Mouse (Mus musculus) frontal cortex, postnatal 36 days (tissue): ENCODE results near the gene Ptov1.

Experiments
- DNase-seq, 2 experiments: peaks; one replicate each; pipeline ENCODE4 v3.0.0; 2022; ENCODE audit warnings: low spot score in 2 of 2

Ptov1 gene

GRCm38 (mm10) chr7:44859896-44860295 is 9.7 kb downstream of the Ptov1 start:
- DNase-seq: no peak

- DNase-seq: no peak
Observed at GRCm38 (mm10) chr7:44857905-44858304, 11.7 kb downstream of the Ptov1 start.

DNA sequence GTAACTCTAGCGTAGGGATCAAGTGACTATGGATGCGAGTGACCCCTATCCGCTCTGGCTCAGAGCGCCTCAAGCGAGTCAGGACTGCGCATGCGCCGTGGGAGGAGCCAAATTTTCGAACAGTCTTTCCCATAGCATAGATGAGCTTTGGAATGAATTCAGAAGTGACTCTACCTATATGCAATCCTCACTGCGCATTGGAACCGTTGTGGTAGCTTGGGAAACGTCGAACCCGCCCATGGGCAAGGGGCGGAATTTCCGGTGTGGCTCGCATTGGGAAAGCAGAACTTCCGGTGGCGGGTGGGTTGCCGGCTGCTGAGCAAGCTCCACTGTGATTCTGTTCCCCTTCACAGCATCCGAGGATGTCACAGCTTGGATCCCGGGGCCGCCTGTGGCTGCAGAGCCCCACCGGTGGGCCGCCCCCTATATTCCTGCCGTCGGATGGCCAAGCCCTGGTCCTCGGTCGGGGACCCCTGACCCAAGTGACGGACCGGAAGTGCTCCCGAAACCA is 12.5 kb downstream of the Ptov1 start, which contains the start of gene Pnkp:
Gene Pnkp (plus strand): TSS at position 98 of the 511 bp plus-strand sequence.
- peak; percentile 94 to 96 for DNase-seq

DNA sequence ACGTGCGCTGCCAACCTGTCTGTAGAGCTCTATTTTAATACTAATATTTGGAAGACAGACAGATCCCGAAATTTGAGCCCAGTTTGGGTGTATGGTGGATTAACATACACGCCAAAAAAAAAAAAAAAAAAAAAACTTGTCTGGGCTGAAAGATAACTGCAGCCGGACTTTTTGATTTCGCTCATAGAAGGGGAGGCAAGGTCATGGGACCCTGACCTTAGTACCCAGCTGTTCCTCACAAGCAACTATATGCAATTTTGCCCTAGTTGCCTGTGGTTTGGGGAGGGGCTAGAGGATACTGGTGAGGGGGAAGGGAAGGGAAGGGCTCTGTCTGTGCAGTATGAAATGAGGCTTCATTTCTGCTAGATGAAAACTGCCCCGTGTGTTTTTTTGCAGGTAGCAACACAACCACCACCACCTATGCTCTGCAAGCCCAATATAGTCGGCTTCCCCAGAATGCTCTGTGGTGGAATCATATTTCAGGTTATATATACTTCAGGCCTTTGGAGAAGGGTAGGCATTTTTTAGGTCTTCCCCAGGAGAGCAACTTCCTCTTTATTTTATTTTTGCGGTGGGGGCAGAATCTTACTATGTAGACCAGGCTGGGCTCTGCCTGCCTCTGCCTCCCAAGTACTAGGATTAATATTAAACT is 13.2 kb downstream of the Ptov1 start:
- no peak for DNase-seq

- no peak for DNase-seq
Observed at GRCm38 (mm10) chr7:44855036-44855435, 14.6 kb downstream of the Ptov1 start.

GRCm38 (mm10) chr7:44854356-44855031 is 15.1 kb downstream of the Ptov1 start:
- peak; percentile 62 to 71 for DNase-seq

DNA sequence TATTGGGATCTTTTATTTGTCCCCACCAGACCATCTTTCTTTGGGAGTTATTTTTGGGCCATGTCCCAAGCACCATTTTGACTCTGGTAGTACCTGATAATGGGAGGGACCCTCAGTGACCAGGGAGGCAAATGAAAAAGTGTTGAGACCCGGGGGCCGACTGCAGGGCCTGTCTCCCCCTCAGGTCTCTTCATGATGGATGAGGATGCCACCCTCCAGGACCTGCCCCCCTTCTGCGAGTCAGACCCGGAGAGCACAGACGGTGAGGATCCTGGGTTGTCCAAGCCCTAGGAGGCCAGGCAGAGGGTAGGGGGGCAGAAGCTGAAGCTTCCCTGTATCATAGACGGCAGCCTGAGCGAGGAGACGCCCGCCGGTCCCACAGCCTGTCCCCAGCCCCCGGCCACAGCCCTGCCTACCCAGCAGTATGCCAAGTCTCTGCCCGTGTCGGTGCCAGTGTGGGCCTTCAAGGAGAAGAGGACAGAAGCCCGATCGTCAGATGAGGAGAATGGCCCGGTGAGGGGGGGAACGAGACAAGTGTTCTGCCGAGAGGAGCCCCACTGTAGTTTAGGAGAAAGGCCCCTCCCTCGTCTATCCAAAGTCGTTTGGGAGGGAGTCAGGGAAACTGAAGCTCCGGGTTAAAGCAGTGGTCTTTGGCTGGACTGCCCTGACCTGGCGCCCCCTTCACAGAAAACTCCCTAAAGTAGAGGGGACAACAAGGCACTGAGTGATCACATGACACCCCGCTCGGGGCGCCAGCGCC is 15.8 kb downstream of the Ptov1 start:
- no peak for DNase-seq

DNA sequence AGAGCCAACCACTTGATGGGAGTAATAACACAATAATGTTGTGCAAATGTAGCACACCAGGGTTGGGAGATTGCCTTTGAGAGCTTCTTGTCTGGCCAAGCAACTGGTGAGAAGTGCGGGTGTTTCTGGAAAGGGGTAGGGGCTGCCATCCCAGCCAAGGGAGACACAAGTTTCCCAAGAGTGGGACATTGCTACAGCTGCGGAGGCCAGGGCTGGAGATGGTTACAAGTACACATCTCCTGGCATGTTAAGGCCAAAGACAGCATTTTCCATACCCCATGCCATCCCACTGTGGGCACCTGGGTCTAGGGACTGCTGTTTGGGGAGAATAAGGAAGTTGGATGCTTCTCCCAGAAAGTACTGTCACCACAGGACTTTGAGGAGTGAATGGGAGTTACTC is 16.5 kb downstream of the Ptov1 start:
- no peak for DNase-seq

- DNase-seq: no peak
Observed at GRCm38 (mm10) chr7:44852259-44853027, 17.1 kb downstream of the Ptov1 start.

DNA sequence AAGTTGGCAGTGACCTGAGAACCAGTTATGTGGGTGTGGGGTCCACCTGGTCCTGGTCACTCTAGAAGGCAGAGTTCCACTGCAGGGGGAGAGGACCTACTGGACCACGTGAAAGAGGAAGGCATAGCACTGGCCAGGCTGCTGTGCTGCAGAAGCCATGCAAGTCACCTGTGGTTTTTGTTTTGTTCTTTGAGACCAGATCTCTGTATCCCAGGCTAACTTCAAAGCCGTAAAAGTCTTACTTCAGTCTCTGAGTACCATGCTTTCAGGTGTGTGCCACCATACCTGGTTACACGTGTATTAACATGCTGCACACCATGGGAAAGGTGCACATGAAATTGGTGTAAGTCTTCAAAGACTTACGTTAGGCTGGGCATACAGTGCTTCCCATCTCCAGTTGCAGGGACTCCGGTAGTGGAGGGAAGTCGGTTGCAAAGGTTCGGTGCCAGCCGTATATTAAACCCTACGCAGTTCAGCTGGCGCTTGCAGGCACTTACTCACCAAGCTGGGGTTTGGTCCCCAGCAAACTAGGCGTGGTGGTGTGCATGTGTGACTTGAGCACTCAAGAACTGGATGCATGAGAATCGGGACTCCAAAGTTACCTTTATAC is 17.9 kb downstream of the Ptov1 start:
- DNase-seq: no peak

DNA sequence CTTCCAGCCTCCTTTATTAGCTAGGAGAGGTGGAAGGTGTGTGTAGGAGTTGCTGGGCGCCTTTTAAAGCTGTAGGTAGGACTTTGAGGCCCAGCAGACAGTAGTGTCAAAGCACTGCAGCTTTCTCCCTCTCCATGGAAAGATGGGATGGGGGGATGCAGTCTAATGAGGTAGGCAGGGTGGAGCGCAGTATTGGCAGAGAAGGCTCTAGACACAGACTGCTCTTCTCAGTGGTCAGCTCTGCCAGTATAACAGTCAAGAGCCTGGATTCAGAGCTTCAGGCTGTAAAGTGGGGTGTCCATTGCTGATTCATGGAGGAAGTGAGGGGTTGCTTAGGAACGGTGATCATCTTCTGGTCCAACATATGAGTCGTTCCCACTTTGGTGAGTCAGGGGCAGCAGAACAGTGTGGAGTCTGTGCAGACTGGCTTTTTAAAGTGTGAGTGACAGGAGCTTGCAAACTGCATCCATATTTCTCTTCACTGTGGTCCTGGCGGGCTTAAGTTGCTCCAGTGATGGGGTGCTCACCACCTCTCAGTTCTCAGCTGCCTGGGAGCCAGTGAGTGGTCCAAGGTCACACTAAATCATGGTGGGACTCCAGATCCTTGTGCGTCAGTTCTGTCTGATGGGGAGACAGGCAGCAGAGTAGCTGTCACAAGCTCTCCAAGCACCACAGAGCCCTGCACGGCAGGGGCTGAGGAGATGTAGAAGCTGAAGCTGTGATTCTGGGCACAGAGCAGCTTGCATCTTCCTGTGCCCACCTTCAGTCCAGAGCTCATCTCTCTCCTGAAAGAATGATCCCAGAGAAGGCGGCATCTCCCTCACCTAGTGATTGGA is 18.6 kb downstream of the Ptov1 start:
- DNase-seq: no peak

DNA sequence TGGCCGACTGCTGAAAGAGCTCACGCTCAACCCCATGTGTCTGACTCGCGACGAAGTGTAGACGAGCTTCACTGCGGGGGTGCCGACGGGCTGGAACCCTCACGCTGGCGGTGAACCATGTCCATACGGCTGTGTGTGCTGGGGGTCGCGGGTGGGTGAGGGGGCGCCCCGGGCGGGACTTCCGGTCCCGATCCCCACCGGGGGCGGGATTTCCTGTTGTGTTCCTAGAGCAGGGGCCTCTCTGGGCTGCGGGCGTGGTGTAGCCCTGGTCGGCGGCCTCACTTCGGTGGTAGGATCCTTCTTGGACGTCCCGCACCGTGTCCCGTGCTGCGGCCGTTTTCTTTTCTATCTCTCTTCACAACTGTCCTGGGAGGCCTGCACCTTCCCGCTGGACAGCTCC is 19.4 kb downstream of the Ptov1 start:
- DNase-seq: no peak

- DNase-seq: peak; percentile 92 to 94
Observed at GRCm38 (mm10) chr7:44849416-44850111, 20.0 kb downstream of the Ptov1 start.

GRCm38 (mm10) chr7:44848561-44849415 is 20.8 kb downstream of the Ptov1 start, which contains the start of the genes Akt1s1 and Tbc1d17:
TSS of gene Akt1s1 (plus strand) at chr7:44848991.
TSS of gene Tbc1d17 (minus strand) at chr7:44849079.
- peak; percentile 100 for DNase-seq

DNA sequence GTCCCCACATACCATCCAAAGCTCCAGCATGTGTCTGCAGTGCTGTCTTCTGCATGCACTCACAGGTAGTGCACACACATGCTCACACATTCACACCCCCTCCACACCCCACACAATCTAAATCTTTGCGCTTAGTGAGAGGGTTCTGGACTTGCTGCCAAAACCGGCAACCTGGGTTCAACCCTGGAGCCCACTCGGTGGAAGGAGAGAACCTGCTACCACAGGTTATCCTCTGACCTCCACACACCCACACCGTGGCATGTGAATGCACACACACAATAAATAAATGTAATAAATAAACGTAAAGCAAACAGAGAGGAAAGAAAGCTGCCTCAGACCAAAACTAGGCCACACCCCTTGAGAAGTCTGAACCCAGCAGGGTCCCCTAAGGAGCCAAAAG is 21.8 kb downstream of the Ptov1 start:
- DNase-seq: no peak

GRCm38 (mm10) chr7:44846804-44847203 is 22.8 kb downstream of the Ptov1 start:
- DNase-seq: no peak

DNA sequence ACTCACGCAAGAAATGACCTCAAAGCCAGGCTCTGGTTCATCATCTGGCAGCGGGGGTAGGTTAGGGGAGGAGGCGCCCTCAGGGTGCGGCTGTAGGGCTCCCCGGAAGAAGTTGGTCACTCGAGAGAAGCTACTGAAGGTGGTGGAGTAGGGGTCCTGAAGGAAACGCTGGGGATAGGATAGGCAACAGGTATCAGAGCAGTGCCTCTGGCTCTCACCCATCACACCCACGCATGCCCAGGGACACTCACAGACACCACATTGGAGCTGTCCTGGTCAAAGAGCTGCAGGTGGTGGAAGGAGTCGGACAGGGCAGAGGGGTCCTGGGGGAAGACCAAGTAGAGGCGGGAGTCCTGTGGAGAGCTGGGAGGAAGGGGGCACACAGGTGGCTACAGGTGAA is 24.6 kb downstream of the Ptov1 start:
- DNase-seq: no peak

- DNase-seq: no peak
Observed at GRCm38 (mm10) chr7:44841825-44842463, 27.6 kb downstream of the Ptov1 start.
